ENCODE assay signal across 11 mouse cellular contexts in genomic region chr10:96504340-96504739, GRCm38 (mm10).
"Had no signal": no experiment of that assay in that cellular context is flagged by ENCODE, and none has a peak within 500 bp of the region (broad histone marks: within the 10 kb centered on the region; RNA-seq: fewer than 3 reads in every experiment).

No protein-coding gene starts in this region.

- DNase-seq: kidney, adult 2 months; kidney, postnatal 25 days; layer of hippocampus, postnatal 36 days; left cerebral cortex, postnatal 4 days; liver, postnatal 0 days; lung, embryonic 14.5 days; midbrain, embryonic 14.5 days; right cerebral cortex, postnatal 25 days; spleen, adult 18-20 months; thymus, postnatal 25 days had no signal

- ATAC-seq: liver, postnatal 0 days; lung, postnatal 0 days had no signal
